Comparison of ENCODE assay signal across 20 mouse cellular contexts in genomic region chrX:139027909-139028308, GRCm38 (mm10). TPM values are rescaled to one million over a fixed set of nuclear protein-coding genes. Genes with fewer than 3 reads are reported as not detected.
"Had no signal": no experiment of that assay in that cellular context is flagged by ENCODE, and none has a peak within 500 bp of the region (broad histone marks: within the 10 kb centered on the region; RNA-seq: fewer than 3 reads in every experiment).

No protein-coding gene starts in this region.

- H3K27me3 ChIP-seq: liver, embryonic 13.5 days; stomach, embryonic 15.5 days had no signal

- H3K9me3 ChIP-seq: kidney, embryonic 15.5 days; liver, embryonic 13.5 days; stomach, embryonic 15.5 days had no signal

- H3K9ac ChIP-seq: kidney, embryonic 15.5 days; liver, embryonic 13.5 days; liver, postnatal 0 days; stomach, embryonic 15.5 days had no signal

- H3K36me3 ChIP-seq: kidney, embryonic 15.5 days; liver, embryonic 13.5 days; stomach, embryonic 15.5 days had no signal

- H3K4me2 ChIP-seq: kidney, embryonic 15.5 days; liver, embryonic 13.5 days; midbrain, embryonic 11.5 days; stomach, embryonic 15.5 days had no signal

- H3K4me3 ChIP-seq: kidney, embryonic 15.5 days; left cerebral cortex, adult 2 months; liver, embryonic 13.5 days; megakaryocyte, embryonic 14.5 days; stomach, embryonic 15.5 days had no signal

- H3K27ac ChIP-seq: kidney, embryonic 15.5 days; left cerebral cortex, adult 2 months; liver, embryonic 13.5 days; macrophage; stomach, embryonic 15.5 days had no signal

- ATAC-seq: intestine, embryonic 16.5 days; liver, postnatal 0 days; midbrain, embryonic 16.5 days had no signal

- H3K4me1 ChIP-seq: kidney, embryonic 15.5 days; liver, embryonic 13.5 days; megakaryocyte, embryonic 14.5 days; stomach, embryonic 15.5 days had no signal

- DNase-seq: kidney, adult 2 months; kidney, postnatal 25 days; liver; liver, embryonic 13.5 days; liver, postnatal 0 days; right cerebral cortex, postnatal 14 days; thymus, postnatal 4 days had no signal

RNA-seq across cellular contexts. Expression of gene Serpina7, which starts 57.1 kb away (rescaled TPM):
- total RNA-seq: layer of hippocampus, postnatal 25 days; left cerebral cortex, adult 2 months; left cerebral cortex, postnatal 14 days had no signal
- polyA plus RNA-seq: kidney, embryonic 15.5 days; macrophage; midbrain, embryonic 11.5 days; midbrain, embryonic 16.5 days; neural tube, embryonic 14.5 days; spleen, adult 2 months had no signal

RNA-seq across cellular contexts. Expression of gene 4930513O06Rik, which starts 58.1 kb away (rescaled TPM):
- total RNA-seq: layer of hippocampus, postnatal 25 days; left cerebral cortex, adult 2 months; left cerebral cortex, postnatal 14 days had no signal
- polyA plus RNA-seq: intestine, embryonic 16.5 days; kidney, adult 2 months; kidney, embryonic 15.5 days; limb, embryonic 11.5 days; liver, embryonic 13.5 days; macrophage; midbrain, embryonic 11.5 days; midbrain, embryonic 16.5 days; neural tube, embryonic 14.5 days; spleen, adult 2 months; stomach, embryonic 15.5 days had no signal
